Mouse (Mus musculus) fibroblast of lung, adult 2 months (primary cell): ENCODE results near the gene Rere.
"Not testable (repeated sequence)": the region's sequence is repeated elsewhere in the genome, so short reads cannot be mapped to it uniquely, and the experiment has no call there.

Experiments used
- DNase-seq: peaks from one replicate; pipeline ENCODE4 v3.0.0-alpha.2; 2011; ENCODE audit warnings: low read depth

The Rere gene

DNA sequence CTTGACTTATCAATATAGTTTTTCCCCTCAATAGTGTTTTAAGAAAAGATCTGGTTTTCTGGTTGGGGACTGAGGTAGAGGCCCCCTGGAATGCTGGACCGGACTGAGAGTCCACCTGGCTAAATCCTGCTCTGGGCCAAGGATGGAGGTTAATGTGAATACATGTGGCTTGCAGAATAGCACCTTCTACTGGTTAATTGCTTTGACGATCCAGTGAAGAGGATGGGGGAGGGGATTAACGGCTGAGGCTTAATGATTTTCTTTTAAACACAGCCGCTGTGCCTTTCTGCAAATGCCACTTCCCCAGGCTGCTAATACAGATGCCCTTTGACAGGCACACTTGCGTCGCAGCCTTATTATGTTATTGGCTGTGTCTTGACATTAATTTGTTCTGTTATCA lies 2.5 kb downstream of the Rere start:
- DNase-seq, result no peak

DNA sequence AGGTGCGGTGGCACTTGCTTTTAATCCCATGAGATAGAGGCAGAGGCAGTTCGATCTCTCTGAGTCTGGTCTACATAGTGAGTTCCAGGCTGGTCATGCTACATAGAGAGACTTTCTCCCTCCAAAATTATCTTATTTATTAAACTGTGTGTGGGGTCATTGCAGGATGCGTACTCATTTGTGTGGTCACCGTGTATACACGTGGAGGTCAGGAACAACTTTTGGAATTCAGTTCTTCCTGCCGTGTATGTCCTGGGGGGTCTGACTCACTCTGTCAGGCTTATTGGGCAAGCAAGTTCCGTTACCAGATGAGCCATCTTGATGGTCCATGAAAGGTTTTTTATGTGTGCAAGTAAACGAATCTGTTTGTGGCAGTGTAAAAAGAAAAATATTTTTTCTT lies 5.5 kb downstream of the Rere start:
- no peak for DNase-seq

DNA sequence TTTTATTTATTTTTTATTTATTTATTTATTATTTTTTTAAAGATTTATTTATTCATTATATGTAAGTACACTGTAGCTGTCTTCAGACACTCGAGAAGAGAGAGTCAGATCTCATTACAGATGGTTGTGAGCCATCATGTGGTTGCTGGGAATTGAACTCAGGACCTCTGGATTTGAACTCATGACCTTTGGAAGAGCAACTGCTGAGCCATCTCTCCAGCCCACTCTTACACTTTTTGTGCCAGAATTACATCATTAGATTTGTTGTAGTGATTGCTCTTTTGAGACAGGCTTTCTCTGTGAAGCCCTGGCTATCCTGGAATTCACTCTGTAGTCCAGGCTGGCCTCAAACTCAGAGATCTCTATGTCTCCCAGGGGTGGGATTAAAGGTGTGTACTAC lies 6.0 kb downstream of the Rere start:
- not testable (repeated sequence) for DNase-seq

DNA sequence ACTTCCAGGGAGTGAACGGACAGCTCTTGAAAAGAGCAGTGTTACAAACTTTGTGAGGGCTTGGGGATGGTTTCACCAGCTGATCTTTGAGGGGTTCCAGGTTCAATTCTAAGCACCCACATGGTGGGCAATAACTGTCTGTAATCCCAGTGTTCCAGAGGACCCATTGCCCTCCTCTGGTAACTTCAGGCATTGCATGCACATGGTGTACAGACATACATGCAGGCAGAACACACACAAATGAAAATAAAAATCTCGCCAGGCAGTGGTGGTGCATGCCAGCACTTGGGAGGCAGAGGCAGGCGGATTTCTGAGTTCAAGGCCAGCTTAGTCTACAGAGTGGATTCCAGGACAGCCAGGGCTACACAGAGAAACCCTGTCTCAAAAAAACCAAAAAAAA lies 10.5 kb downstream of the Rere start:
- DNase-seq, result no peak

DNA sequence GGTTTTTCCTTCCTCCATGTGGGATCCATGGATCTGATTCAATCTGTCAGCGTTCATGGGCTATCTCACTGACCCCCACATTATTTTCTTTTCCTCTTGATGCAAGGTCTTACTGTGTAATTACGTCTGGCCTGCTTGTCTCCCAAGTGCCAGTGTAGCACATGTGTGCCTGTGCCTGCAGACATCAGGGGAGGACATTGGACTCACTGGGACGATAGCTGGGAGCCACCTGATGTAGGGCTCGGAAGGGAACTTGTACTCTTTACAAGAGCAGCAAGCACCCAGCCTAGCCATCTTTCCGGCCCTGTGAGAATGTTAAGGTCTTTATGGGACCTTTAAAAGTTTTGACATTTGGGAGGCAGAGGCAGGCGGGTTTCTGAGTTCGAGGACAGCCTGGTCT lies 13.4 kb downstream of the Rere start:
- no peak for DNase-seq

DNA sequence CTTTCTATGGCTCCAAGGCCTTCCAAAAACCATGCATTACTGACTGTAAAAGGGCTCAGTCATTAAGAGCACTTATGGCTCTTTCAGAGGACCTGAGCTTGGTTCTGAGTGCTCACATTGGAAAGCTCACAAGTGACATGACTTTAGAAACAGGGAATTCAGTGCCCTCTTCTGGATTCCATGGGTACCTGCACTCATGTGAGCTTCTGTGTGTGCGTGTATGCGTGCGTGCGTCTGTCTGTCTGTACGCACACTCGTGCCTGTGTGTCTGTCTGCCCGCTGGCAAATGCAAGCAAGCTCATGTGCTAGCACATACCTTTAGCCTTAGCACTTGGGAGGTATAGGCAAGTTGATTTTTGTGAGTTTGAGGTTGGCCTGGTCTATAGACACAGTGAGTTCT lies 14.5 kb downstream of the Rere start:
- no peak for DNase-seq

DNA sequence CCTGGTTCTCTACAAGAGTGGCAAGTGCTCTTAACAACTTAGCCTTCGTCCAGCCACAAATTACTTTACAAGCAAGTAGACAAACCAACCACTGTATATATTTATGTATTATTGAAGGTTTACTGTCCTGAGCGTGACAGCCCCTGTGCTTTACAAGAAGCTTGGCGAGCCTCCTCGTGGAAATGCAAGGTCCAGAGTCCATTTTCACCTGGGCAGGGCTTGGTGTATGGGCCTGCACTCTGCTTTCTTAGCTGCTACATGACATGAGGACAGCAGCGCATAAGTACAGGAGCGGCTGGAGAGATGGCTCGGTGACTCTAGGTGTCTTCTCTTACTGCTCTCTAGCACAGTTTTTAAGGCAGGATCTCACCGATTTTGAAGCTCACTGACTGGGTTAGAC lies 21.3 kb downstream of the Rere start:
- no peak for DNase-seq

DNA sequence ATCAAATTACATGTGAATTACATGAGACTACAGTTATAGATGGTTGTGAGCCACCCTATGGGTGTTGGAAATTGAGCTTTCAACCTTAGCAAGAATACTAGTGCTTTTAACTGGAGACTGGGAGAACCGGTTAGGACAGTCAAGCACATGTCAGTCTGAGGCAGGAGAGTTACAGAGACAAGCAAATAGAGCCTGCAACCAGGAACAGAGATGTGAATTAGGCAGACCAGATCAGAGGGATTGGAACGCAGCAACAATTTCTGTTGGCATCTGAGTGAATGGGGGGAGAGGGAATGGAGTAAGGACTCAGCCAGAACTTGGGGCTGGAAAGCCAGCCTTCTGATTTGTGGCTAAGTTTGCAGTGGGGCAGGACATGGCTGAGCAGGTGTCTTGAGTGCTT lies 25.3 kb downstream of the Rere start:
- no peak for DNase-seq

DNA sequence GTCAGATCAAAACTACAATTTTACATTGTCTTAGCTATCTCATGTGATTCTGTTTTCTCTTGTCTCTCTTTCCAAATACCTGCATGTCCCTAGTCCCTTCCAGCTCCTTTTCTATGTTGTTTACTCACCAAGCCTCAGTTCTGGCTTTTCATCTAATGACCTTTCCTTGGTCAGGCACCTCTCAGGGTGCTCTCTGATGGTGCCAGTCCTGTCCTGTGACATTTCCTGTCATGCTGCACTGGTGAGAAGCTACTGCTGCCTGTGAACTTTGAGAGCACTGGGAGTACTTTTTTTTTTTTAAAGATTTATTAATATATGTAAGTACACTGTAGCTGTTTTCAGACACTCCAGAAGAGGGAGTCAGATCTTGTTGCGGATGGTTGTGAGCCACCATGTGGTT lies 25.8 kb downstream of the Rere start:
- no peak for DNase-seq

DNA sequence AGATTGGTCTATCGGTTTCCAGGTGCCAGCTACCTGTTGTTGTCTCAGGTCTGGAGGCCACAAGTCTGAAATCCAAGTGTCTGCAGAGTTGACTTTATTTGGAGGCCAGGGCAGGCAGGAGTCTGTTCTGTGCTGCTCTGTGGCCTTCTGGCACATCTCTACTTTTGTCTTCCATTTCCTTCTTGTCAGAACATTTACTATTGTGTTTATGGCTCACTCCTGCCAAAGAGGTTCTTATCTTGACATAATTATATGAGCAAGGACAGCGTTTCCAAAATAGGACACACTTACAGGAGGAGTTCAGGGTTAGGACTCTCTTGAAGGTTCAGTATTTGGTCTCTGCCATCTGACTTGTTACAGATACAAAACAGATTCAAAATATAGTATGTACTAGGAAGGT lies 30.0 kb downstream of the Rere start:
- DNase-seq, result no peak

DNA sequence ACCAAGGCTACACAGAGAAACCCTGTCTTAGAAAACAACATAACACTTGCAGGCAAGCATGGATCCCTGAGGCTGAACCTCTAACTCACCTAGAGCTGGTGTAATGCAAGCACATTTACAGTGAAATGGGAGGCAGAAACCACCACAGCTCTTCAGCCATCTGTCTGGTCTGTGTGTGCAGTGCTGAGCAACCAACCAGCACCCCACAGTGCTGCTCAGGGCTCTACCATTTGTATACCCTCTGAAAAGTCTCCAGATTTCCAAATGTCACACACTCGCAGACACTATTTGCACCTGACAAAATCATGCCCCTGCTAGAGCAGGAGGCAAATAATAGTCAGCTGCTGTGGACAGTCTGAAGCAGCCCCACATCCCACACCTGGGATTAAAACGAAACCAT lies 31.2 kb downstream of the Rere start:
- DNase-seq, result no peak

DNA sequence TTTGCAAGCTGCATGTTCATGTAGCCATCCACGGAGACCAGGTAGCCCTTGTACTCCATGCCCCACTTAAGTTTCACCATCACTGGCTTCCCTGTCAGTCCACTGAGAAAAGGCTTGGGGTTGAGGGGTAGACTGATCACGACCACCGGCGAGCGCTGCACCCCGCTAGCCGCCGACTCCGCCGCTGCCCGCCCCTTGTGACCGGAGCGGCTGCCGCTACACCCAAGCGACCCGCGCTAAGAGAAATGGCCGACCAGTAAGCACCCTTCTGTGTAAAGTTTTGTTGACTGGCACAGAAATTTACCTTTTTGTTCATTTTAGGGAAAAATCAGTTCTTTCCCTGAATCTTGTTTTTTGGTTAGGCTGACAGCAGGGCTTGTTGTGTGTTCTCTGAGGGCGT lies 33.9 kb downstream of the Rere start:
- DNase-seq, result no peak

DNA sequence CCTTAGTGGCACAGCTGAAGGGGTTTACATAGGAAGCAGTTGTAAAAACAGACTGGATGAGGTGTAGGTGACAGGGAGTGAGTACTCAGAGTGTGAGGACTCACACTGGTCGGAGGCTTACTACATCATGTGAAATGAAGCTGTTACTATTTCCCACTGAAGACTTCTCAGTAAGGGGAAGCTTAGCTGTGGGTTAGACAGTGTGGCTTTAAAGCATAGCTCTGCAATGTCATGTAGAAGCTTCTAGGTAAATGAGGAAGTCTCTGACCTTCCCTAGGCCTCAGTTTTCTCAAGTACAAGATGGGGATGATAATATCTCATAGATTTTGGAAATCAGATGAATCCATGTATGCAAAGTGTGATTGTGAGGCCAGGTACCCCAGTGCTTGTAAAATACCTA lies 35.1 kb downstream of the Rere start:
- no peak for DNase-seq

DNA sequence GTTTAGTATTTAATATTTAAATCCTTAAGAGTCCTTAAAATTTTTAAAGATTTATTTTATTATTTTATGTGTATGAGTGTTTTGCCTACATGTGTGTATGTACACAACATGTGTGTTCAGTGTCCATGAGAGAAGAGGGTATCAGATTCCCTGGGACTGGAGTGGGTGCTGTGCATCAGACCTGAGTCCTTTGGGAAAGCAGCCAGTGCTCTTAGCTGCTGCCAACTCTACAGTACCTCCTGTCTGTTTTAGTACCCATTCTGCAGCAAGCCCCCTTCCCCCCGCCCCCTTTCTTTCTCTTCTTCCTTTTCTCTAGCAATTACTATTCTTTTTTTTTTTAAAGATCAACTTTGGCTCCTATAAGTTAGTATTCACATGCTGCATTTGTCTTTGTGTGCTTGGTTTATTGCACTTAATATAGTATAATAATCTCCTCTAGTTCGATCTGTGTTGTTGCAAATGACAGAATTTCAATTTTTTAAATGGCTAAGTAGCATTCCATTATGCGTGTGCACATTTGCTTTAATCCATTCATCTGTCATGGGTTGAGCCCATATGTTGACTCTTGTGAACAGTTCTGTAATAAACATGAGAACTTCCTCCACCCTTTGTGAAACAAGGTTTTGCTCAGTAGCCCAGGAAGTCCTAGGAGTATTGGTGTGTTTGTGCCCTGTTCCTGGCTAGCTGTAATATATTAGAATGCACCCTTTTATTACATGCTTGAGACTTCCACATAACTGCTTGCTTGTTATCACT lies 43.8 kb downstream of the Rere start:
- DNase-seq, result no peak

DNA sequence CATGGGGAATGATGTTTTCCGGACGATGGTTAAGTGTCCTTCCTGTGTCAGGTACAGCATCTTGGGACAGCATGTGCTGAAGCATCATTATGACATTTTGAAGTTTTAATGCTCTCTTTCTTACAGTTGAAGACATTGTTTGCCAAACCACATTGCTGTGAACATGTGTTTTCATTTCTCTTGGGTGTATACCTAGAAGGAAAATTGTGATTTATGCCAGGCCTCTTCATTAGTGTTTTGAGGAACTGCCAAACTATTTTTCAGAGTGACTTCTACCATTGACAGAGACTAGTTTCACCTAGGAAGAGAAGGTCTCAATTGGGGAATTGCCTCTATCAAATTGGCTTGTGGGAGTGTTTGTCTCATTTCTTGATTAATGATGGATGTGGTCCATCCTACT lies 44.6 kb downstream of the Rere start:
- no peak for DNase-seq

DNA sequence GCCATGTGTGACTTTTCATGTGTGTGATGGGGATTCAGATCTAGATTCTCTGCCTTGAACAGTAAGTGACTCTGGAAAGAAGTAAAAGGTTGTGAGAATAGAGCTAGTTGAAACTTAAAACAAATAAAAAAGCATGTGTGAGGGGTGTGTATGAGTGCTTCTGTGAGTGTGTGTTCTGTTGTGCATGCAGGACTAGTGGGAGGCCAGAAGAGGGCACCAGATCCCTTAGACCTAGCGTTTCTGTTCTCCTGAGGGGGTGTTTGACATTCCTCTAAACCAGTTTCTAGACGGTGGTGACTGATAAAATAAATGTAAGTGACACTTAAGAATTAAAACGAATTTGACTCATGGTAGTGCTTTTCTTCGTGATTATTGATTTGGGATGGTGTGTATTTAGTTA lies 46.0 kb downstream of the Rere start:
- DNase-seq, result no peak

DNA sequence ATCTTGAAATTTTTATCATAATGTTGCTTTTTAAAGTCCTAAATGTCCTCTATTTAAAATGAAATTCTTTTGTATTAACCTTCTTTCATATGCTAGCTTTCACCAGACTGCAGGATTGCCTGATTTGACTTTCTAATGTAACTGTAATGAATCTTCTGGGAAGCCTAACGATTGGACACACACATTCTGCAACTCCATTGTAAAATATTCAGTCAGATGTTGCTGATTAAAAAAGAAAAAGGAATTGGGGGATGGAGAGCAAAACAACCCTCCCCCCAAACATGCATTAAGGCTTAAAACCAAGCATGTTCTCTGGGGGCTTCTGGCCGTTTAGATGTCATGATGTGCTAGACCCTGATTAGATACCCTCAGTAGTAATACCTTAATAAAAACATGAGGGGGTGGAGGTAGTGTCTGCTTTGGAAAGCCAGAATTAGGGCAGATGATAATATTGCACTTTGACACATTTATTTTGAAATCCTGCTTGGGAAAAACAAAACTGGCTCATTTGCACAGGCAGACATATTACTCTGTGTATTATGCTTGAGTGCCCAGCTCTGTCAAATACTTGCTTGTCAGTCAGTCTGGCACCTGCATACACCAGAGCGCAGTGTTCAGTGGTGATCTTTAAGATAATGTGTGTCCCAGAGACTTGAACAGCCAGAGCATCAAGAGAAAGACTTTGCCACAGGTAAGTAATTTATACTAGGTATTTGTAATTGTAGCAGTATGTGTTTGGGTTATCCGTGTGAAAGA lies 52.7 kb downstream of the Rere start:
- no peak for DNase-seq

DNA sequence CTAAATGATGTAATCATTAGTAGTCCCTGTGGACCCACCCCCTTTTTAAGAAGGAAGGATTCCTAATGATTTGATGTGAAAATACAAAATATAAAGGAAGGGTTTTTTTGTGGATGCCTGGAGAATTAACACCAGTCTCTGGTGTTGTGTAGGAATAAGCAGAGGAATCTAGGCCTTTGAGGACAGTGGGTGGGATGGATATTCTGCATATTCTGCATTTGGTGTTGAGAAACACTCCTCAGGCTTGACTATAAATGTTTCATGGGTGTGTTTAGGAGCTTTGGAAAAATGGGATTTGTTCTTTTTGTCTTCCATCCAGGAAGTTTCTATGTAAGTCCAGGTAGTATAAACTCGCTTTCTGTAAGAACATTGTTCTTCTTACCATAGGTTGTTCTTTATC lies 55.8 kb downstream of the Rere start:
- no peak for DNase-seq

DNA sequence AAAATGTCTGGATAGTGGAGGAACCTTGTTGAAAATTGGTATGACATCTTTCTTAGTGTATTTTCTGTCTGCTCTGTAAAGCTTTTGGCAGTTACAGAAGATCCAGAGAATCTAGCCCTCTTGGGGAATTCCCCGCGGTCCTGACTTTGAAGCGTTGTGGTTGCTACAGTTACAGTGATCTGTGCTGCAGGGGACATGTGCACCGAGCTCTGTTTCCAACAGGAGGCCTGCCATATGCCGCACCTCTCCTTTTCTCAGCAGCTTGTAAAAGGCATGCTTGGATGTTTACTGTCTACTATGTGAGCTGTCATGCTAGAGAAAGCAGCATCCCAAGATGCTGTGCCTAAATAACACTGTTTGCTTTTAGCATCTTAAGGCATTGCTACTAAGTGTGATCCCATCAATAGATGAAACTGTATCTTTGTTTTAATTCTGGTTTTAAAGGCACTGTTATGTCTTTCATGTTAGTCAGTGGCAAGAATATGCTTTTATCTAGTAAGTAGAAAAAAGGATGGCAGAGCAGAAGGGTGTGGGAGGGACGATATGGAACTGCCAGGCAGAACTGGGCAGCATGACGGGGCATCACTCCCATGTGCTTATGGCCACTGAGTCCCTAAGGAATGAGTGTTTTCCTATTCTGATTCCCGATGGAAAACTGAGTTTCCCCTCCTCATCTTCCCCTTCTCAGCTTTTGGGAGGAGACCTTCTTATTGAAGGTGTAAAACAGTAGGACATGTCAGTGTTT lies 57.6 kb downstream of the Rere start:
- no peak for DNase-seq

DNA sequence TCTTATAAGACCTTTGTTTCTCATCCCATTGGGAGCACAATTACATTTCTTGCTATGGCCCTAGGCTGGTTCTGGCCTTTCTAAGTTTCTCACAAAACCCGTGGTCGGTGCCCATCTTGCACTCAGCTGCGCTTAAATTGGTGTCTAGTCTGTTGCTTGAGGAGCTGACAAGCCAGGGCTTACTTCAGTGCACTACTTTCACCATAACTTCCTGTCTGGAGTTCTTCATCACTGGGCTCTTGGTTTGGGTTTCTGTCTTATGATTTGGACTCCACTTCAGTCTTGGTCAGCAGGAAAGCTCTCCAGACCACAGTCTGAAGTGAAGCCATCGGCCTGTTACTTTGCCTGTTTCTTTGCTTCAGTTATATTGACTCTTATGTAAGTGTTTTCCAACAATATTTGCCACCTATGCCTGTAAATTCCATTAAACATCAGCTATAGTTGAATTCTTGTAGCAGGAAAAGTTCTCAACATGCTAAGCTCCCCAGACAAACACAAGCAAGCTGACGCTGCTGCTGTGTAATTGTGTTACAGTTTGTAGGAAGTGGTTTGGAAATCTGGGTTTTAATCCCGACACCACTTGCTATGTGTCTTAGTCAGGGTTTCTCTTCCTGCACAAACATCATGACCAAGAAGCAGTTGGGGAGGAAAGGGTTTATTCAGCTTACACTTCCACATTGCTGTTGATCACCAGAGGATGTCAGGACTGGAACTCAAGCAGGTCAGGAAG lies 59.5 kb downstream of the Rere start:
- DNase-seq, result peak; percentile 63

DNA sequence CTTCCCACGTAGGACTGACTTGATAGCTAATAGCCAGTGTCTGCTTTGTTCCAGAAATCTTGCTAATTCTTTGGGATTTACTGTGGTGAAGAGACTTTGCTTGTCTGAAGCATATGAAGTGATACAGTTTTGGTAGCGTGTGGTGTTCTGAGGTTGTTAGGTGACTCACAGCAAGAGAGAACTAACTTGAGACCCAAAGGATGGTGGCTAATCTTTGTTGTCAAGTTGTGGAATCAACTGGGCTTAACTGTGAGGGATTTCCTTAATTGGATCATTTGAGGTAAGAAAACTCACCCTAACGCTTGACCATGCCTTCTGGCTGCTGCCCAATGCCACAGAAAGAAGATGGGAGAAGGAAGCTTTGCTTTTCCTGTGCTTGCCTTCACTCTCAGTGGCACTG lies 63.1 kb downstream of the Rere start:
- DNase-seq, result no peak

DNA sequence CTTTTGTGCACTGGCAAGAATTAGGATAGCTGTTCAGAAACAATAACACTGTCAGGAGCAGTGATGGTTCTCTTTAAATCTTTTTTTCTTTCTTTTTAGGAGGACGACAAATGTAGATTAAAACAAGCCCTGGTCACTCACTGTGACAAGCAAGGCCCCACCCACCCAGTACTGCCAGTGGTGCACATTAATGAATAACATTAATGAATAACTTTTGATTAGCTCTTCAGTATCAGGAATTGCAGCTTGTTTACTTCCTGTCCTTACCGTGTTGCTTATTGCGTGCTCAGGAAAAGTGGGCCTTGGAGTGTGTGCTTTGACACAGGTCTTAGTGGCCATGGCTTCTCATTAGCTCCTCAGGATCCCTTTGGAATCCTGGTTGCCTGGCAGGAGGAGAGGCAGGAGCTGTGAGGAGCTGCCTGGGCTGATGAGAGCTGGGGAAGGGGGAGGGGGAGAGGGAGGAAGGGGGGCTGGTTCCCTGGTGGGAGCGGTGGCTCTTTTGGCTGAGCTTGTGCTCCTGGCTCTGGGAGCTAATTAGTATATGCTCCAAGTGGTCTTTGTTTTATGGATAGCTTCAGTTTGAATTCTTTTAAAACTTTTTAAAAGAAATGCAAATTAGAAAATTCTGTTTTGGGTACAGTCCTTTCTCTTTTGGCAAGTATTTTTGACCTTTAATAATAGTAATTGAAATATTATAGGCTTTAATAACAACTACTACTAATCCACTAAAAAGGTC lies 65.4 kb downstream of the Rere start:
- DNase-seq, result no peak
